Mouse (Mus musculus) lung, adult 2 months (tissue): Measurements from ENCODE around the gene Mob3c.

Experiments
- CTCF ChIP-seq: fragments of 200-500 bp; IDR thresholded peaks from 2 replicates; pipeline ENCODE4 v1.5.1; 2011; ENCODE audit warnings: mild to moderate bottlenecking, low read length, control low read depth; ENCODE audit not compliant: insufficient read depth
- POLR2A ChIP-seq: fragments of 200-500 bp; IDR thresholded peaks from 2 replicates; pipeline ENCODE4 v1.6.1; 2011; ENCODE audit warnings: low read depth, mild to moderate bottlenecking, control low read depth, low read length, borderline replicate concordance; ENCODE audit errors: extremely low read depth

DNA sequence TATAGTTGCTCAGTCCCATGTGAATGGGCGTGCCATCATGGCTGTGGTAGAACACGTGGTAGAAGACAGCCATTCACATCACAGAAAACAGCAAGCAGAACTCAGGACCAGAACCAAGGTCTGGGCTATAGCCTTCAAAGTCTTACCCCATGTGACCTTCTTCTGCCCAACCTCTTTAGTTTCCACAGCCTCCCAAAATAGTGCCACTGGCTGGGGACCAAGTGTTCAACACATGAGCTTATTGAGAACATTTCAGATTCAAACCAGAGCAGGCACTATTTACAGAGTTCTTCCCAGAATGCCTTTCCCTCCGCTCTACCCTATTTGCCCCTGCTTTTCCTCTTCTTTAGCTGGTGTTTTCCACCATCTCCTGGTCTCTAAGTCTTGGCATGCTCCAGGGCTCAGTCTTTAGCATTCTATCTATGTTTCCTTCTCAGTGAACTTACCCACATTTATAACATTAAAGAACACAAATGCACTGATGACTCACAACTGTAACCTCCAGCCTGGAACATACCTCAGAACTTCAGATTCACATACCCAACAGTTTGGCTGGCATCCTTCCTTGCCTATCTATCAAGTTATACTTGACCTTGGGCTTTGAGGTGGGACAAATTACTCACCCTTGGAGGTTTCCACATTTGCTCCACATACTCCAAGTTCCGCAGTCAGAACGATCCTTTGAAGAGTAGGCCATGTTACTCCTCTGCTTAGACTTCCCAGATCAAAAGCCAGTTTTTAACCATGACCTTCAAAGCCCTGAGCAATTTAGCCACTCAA is 45.7 kb upstream of the Mob3c start:
- TF ChIP-seq CTCF: no peak
- TF ChIP-seq POLR2A: no peak
